Mouse (Mus musculus) ES-E14 (cell line): Measurements from ENCODE around the gene Wdr12. TPM values are rescaled to one million over a fixed set of nuclear protein-coding genes. Genes with fewer than 3 reads are reported as not detected.
A peak's percentile ranks its signal among the peaks of the same experiment; 100 is the strongest.
"Not testable (repeated sequence)": the region's sequence is repeated elsewhere in the genome, so short reads cannot be mapped to it uniquely, and the experiment has no call there.

Experiments
- DNase-seq: peaks from one replicate; pipeline ENCODE4 v3.0.0-alpha.2; 2013; ENCODE audit warnings: low read depth, low spot score
- H3K27ac ChIP-seq: 2 replicates; pipeline ENCODE4 v1.5.1; 2012; ENCODE audit warnings: low read depth, mild to moderate bottlenecking, low read length, moderate library complexity, mixed read lengths; ENCODE audit not compliant: poor library complexity, insufficient read depth, severe bottlenecking
- H3K36me3 ChIP-seq: 2 replicates; pipeline ENCODE4 v1.6.1; 2012; ENCODE audit warnings: mild to moderate bottlenecking, low read length, moderate library complexity, mixed read lengths; ENCODE audit not compliant: control insufficient read depth, poor library complexity, insufficient read depth, severe bottlenecking
- H3K4me1 ChIP-seq, 2 experiments: fragments of 150-350 bp in 1 of 2; sonication (generic) in 1 of 2; 2 replicates each; pipeline ENCODE4 v1.6.1; 2012; ENCODE audit warnings: low read length in 2 of 2, mild to moderate bottlenecking in 1 of 2, mixed read lengths in 1 of 2; ENCODE audit not compliant: control insufficient read depth in 2 of 2, insufficient read depth in 2 of 2, poor library complexity in 1 of 2
- H3K4me3 ChIP-seq, 2 experiments: fragments of 150-350 bp in 1 of 2; sonication (generic) in 1 of 2; 2 replicates each; pipeline ENCODE4 v1.5.1; 2012; ENCODE audit warnings: low read length in 2 of 2, low read depth in 1 of 2, mild to moderate bottlenecking in 1 of 2, mixed read lengths in 1 of 2; ENCODE audit not compliant: insufficient read depth in 1 of 2, poor library complexity in 1 of 2, severe bottlenecking in 1 of 2
- H3K9ac ChIP-seq: 2 replicates; pipeline ENCODE4 v1.6.1; 2012; ENCODE audit warnings: low read depth, mild to moderate bottlenecking, low read length, mixed read lengths; ENCODE audit not compliant: poor library complexity, insufficient read depth, severe bottlenecking
- H3K9me3 ChIP-seq: fragments of 150-350 bp; sonication (generic); 2 replicates; pipeline ENCODE4 v1.6.1; 2012; ENCODE audit warnings: low read depth, mild to moderate bottlenecking, low read length; ENCODE audit not compliant: control insufficient read depth, insufficient read depth
- CHD2 ChIP-seq: IDR thresholded peaks from 2 replicates; pipeline ENCODE4 v1.6.1; 2014; ENCODE audit warnings: mild to moderate bottlenecking, low read depth, low read length, inconsistent platforms
- HCFC1 ChIP-seq: IDR thresholded peaks from 2 replicates; pipeline ENCODE4 v1.6.1; 2012; ENCODE audit warnings: low read length, inconsistent platforms, borderline replicate concordance; ENCODE audit not compliant: insufficient read depth
- MAFK ChIP-seq: IDR thresholded peaks from 2 replicates; pipeline ENCODE4 v1.6.1; 2014; ENCODE audit warnings: mild to moderate bottlenecking, low read depth, low read length, inconsistent platforms; ENCODE audit not compliant: insufficient read depth
- ZC3H11A ChIP-seq: IDR thresholded peaks from 2 replicates; pipeline ENCODE4 v1.6.1; 2012; ENCODE audit warnings: low read depth, mild to moderate bottlenecking, inconsistent platforms, low read length, borderline replicate concordance
- ZNF384 ChIP-seq: IDR thresholded peaks from 2 replicates; pipeline ENCODE4 v1.6.1; 2012; ENCODE audit warnings: low read depth, low read length, inconsistent platforms
- in situ Hi-C, 2 experiments: fragments of 600-800 bp; cut with MboI; formaldehyde crosslinking; loops; one replicate each; pipeline ENCODE4 v1.15.1; 2025; ENCODE audit warnings: low sequenced_read_pairs in 2 of 2, inconsistent platforms in 1 of 2; ENCODE audit not compliant: unreplicated experiment in 2 of 2
- total RNA-seq: library from RNA; depleted of rRNA; stranded (reverse); fragments of 300-350 nt; gene quantifications from 2 replicates; pipeline ENCODE4 v1.2.3, GENCODE M21; 2012

Gene Wdr12
- total RNA-seq, 1 experiment = 71.2 TPM

GRCm38 (mm10) chr1:60075590-60075989 lies 22.9 kb downstream of the Wdr12 start:
- peaks cover 0 to 4% of the 10 kb centered on the region in 2 experiments; a peak in 2 of 4 replicates for H3K4me1 ChIP-seq
- no peak overlapping the region for H3K27ac ChIP-seq
- TF ChIP-seq MAFK = no peak
- no peak for TF ChIP-seq ZNF384
- no peak for TF ChIP-seq ZC3H11A
- no peak for TF ChIP-seq CHD2
- no peak for TF ChIP-seq HCFC1
- H3K36me3 ChIP-seq = peaks cover 18% of the 10 kb centered on the region
- DNase-seq = no peak
- H3K9me3 ChIP-seq = no peaks in the 10 kb centered on the region
- no peak overlapping the region for H3K9ac ChIP-seq
- H3K4me3 ChIP-seq = no peak overlapping the region
- in situ Hi-C loops = no loop called here

GRCm38 (mm10) chr1:60074935-60075334 lies 23.5 kb downstream of the Wdr12 start:
- no peak overlapping the region for H3K9ac ChIP-seq
- peaks cover 16% of the 10 kb centered on the region for H3K36me3 ChIP-seq
- in situ Hi-C loops = no loop called here
- no peak overlapping the region for H3K27ac ChIP-seq
- no peak for DNase-seq
- TF ChIP-seq ZNF384 (no peak), MAFK (no peak), ZC3H11A (no peak), CHD2 (no peak), HCFC1 (no peak)
- no peaks in the 10 kb centered on the region for H3K9me3 ChIP-seq
- no peak overlapping the region for H3K4me3 ChIP-seq
- peaks cover 0 to 4% of the 10 kb centered on the region in 2 experiments; a peak in 2 of 4 replicates for H3K4me1 ChIP-seq

GRCm38 (mm10) chr1:60070725-60071124 lies 27.7 kb downstream of the Wdr12 start:
- H3K4me3 ChIP-seq, H3K9me3 ChIP-seq, H3K27ac ChIP-seq, H3K9ac ChIP-seq, DNase-seq, H3K4me1 ChIP-seq, H3K36me3 ChIP-seq, in situ Hi-C loops: not testable (repeated sequence)

- Histone ChIP-seq H3K9ac (no peak overlapping the region), H3K27ac (no peak overlapping the region), H3K36me3 (no peaks in the 10 kb centered on the region), H3K9me3 (no peaks in the 10 kb centered on the region), H3K4me3 (no peak overlapping the region), H3K4me1 (no peaks in the 10 kb centered on the region; a peak in 1 of 4 replicates)
- in situ Hi-C loops = no loop called here
- TF ChIP-seq ZC3H11A (no peak), CHD2 (no peak), ZNF384 (no peak), MAFK (no peak), HCFC1 (no peak)
- no peak for DNase-seq
Measured at GRCm38 (mm10) chr1:60056310-60056709, 42.1 kb downstream of the Wdr12 start.

GRCm38 (mm10) chr1:60054659-60055058 lies 43.8 kb downstream of the Wdr12 start:
- no peak overlapping the region for H3K27ac ChIP-seq
- H3K4me3 ChIP-seq = no peak overlapping the region
- no peaks in the 10 kb centered on the region for H3K36me3 ChIP-seq
- H3K9me3 ChIP-seq = no peaks in the 10 kb centered on the region
- H3K9ac ChIP-seq = no peak overlapping the region
- in situ Hi-C loops = no loop called here
- TF ChIP-seq ZC3H11A = peak; percentile 11; the same call in 1 of the 2 replicates
- no peak for TF ChIP-seq MAFK
- no peak for DNase-seq
- no peaks in the 10 kb centered on the region; a peak in 1 of 4 replicates for H3K4me1 ChIP-seq

- H3K4me1 ChIP-seq, H3K9me3 ChIP-seq, DNase-seq, H3K36me3 ChIP-seq, in situ Hi-C loops, H3K9ac ChIP-seq, H3K4me3 ChIP-seq, H3K27ac ChIP-seq: not testable (repeated sequence)
Measured at GRCm38 (mm10) chr1:60047481-60047880, 51.0 kb downstream of the Wdr12 start.
